Mouse (Mus musculus): ENCODE measurements around the gene Dpf1. TPM values are rescaled to one million over a fixed set of nuclear protein-coding genes. Genes with fewer than 3 reads are reported as not detected.
A peak's percentile ranks its signal among the peaks of the same experiment; 100 is the strongest.

Dpf1 gene
- polyA plus RNA-seq, 1 experiment from 2014 or later: 1.2 TPM

DNA sequence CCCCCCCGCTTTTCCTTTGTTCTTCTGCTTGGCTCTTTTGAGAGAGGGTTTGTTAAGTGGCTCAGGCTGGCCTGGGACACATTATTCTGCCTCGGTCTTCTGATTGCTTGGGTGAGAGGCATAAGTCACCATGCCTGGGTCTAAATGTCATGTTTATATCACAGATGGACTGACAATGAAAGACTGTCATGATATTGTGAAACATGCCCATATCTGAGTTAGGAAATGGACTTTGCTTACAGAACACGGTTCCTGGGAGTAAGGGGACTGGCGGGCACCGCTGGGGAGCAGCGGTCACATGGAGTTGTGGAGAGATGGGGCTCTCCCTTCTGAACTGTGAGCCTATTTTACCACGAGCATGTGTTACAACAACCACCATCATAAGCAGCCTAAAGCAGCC is 30.4 kb downstream of the Dpf1 start:
- no peak overlapping the region for H3K9ac ChIP-seq (ENCODE audit: low read depth, low read length)
- no peaks in the 10 kb centered on the region; the same call in 1 of the 2 replicates for H3K36me3 ChIP-seq (ENCODE audit: control insufficient read depth, insufficient read depth)
- H3K9me3 ChIP-seq (replicated peaks; ENCODE audit: control insufficient read depth, low read length): no peaks in the 10 kb centered on the region
- peak overlapping the region; percentile 38 for H3K27ac ChIP-seq (ENCODE audit: low read length)
- H3K4me3 ChIP-seq (ENCODE audit: low read depth, low read length): no peak overlapping the region
- ATAC-seq (ENCODE audit: low read depth): peak; percentile 35
- H3K27me3 ChIP-seq (ENCODE audit: control insufficient read depth, insufficient read depth, low read depth, low read length): no peaks in the 10 kb centered on the region
- peaks cover 43% of the 10 kb centered on the region for H3K4me1 ChIP-seq (ENCODE audit: control insufficient read depth, low read depth, low read length)
- no peak overlapping the region for H3K4me2 ChIP-seq (ENCODE audit: low read depth, low read length)
- WGBS (ENCODE audit: insufficient replicate concordance): 59% methylated on average over 6 of the region's 7 CpGs

DNA sequence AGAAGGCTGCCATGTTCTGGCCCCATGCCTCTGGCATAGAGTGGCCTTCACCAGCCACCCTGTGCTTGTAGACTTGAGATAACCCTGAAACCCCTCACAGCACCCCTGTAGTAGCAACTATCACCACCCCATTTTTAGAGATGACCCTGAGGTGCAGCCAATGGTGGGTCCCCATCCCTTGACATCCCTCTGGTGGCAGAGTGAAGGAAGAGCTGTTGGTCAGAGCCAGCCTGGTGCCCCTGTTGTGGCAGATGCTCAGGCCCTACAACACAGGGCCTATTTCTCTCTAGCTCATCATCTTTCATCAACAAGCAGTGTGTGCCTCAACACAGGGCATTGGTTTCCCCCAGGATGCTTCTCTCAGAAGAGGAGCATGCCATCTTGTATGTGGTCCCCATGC is 31.5 kb downstream of the Dpf1 start:
- Histone ChIP-seq H3K4me1 (ENCODE audit: control insufficient read depth, low read depth, low read length) (peaks cover 54% of the 10 kb centered on the region), H3K27me3 (ENCODE audit: control insufficient read depth, insufficient read depth, low read depth, low read length) (no peaks in the 10 kb centered on the region), H3K4me3 (ENCODE audit: low read depth, low read length) (no peak overlapping the region), H3K27ac (ENCODE audit: low read length) (no peak overlapping the region), H3K4me2 (ENCODE audit: low read depth, low read length) (no peak overlapping the region), H3K9me3 (replicated peaks; ENCODE audit: control insufficient read depth, low read length) (no peaks in the 10 kb centered on the region), H3K36me3 (ENCODE audit: control insufficient read depth, insufficient read depth) (no peaks in the 10 kb centered on the region; the same call in 1 of the 2 replicates), H3K9ac (ENCODE audit: low read depth, low read length) (no peak overlapping the region)
- no peak for ATAC-seq (ENCODE audit: low read depth)

DNA sequence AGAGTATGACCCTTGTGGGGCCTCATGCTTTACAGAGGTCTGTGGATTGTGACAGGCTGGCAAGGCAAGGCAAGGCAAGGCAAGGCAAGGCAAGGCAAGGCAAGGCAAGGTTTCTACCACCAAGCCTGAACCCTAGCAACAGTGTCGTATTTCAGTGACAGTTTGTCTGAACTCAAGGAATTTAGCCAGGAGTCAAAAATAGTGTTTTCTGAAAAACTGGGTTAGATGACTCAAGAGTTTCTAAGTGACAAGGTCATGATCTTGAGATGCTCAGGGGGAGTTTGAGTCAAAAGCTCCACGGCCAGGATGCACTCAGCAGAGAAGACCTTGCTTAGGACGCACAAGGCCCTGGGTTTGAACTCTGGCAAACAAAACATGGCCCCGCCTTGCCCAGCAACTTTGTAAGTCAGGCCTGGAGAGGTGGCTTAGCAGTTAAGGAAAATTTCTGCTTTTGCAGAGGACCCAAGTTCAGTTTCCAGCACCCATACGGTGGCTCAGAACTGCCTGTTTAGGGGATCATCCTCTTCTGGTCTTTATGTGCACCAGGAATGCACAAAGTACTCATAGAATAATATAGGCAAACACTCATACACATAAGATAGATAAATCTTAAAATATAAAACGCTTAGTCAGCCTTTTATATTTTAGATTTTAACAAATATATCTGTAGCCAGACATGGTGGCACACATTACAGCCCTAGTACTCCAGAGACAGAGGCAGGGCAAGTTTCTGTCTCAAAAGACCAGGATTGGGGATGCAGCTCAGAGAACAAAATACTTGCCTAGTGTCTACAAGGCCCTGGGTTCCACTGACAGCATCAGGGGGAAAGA is 32.3 kb downstream of the Dpf1 start:
- Histone ChIP-seq H3K27ac (ENCODE audit: low read length) (no peak overlapping the region), H3K4me3 (ENCODE audit: low read depth, low read length) (no peak overlapping the region), H3K9ac (ENCODE audit: low read depth, low read length) (no peak overlapping the region)

DNA sequence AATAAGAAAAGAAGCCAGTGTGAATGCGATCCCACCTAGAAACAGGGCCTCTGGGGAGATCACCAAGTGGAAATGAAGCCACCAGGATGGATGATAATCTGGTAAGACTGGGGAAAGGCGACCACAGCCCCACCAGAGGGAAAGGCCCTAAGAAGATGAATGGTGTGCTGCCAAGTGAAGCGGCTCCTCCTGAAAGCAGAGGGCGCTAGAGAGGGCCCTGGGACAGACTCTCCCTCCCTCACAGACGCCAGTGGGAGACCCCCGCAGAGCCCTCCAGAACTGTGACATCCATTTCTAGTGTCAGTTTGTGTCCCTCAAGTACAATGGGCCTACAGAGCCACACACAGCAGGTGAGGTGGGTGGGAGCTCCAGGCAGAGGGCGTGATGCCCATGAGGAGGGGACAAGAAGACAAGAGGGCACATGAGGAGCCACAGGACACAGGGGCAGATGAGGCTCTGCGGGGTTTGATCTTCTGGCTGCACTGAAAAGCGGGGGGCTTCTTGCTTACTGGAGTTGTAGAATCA is 33.1 kb downstream of the Dpf1 start:
- Histone ChIP-seq H3K36me3 (ENCODE audit: control insufficient read depth, insufficient read depth) (no peaks in the 10 kb centered on the region), H3K4me1 (ENCODE audit: control insufficient read depth, low read depth, low read length) (peaks cover 70% of the 10 kb centered on the region), H3K4me3 (ENCODE audit: low read depth, low read length) (no peak overlapping the region), H3K9ac (ENCODE audit: low read depth, low read length) (no peak overlapping the region), H3K27me3 (ENCODE audit: control insufficient read depth, insufficient read depth, low read depth, low read length) (no peaks in the 10 kb centered on the region), H3K4me2 (ENCODE audit: low read depth, low read length) (no peak overlapping the region), H3K27ac (ENCODE audit: low read length) (no peak overlapping the region), H3K9me3 (replicated peaks; ENCODE audit: control insufficient read depth, low read length) (no peaks in the 10 kb centered on the region)
- ATAC-seq (ENCODE audit: low read depth): no peak
- WGBS (ENCODE audit: insufficient replicate concordance): 57% methylated on average over 9 of the region's 9 CpGs

More for the DNA sequence above, 32.3 kb downstream of the Dpf1 start:
- no peaks in the 10 kb centered on the region for H3K9me3 ChIP-seq (replicated peaks; ENCODE audit: control insufficient read depth, low read length)
- ATAC-seq (ENCODE audit: low read depth): no peak
- H3K4me1 ChIP-seq (ENCODE audit: control insufficient read depth, low read depth, low read length): peaks cover 62% of the 10 kb centered on the region
- no peaks in the 10 kb centered on the region for H3K36me3 ChIP-seq (ENCODE audit: control insufficient read depth, insufficient read depth)
- 66% methylated on average over 6 of the region's 6 CpGs for WGBS (ENCODE audit: insufficient replicate concordance)
- H3K4me2 ChIP-seq (ENCODE audit: low read depth, low read length): no peak overlapping the region
- no peaks in the 10 kb centered on the region for H3K27me3 ChIP-seq (ENCODE audit: control insufficient read depth, insufficient read depth, low read depth, low read length)

DNA sequence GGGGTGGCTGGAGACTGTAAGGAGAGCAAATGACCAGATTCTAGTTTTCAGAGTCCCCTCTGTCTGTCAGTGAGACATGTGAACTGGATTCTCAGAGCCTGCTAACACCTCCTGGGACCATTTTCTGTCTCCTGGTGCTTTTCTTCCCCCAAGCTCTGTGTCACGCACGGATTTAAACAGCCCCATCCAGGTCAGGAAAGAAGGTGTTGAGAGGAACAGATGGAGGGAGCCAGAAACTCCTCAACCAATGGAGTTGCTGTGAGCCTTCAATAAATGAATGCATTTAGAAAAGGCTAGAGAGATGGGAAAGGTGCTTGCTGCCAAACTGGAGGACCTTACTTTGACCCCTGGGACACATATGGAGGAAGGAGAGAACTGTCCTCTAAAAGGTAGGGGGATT is 34.0 kb downstream of the Dpf1 start:
- Histone ChIP-seq H3K4me2 (ENCODE audit: low read depth, low read length) (0 out of 2 replicates have a peak overlapping the region, but pooled peaks have one; percentile 56), H3K27ac (ENCODE audit: low read length) (peak overlapping the region; percentile 87)

DNA sequence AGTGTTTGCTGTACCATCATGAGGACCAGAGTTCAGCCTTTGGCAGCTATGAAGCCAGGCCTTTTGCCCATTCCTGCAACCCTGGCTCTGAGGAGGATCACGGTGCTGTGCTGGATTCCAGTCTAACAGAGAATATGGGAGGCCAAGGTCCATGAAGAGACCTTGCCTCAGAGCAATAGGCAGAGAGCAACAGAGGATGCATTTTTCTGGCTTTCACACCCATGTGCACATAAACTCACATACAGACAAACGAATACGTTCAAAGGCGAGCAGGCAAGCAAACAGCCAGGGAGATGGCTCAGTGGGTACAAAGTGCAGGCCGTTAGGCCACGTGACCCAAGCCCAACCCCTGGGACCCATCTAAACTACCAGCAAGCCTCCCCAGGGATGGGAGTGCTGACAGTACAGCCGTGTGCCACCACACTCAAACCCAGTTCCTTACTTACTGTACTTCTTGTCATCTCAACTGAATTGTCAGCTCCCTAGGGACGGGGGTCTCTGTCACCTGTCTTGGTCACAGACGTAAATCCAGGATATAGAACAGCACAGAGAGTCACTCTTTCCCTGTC is 34.7 kb downstream of the Dpf1 start:
- peak overlapping the region; percentile 27 for H3K4me3 ChIP-seq (ENCODE audit: low read depth, low read length)
- H3K27ac ChIP-seq (ENCODE audit: low read length): peak overlapping the region; percentile 87
- peak; percentile 73 for ATAC-seq (ENCODE audit: low read depth)
- no peaks in the 10 kb centered on the region for H3K27me3 ChIP-seq (ENCODE audit: control insufficient read depth, insufficient read depth, low read depth, low read length)
- peak overlapping the region; percentile 56 for H3K9ac ChIP-seq (ENCODE audit: low read depth, low read length)
- 19% methylated on average over 9 of the region's 9 CpGs for WGBS (ENCODE audit: insufficient replicate concordance)
- H3K4me1 ChIP-seq (ENCODE audit: control insufficient read depth, low read depth, low read length): peaks cover 82% of the 10 kb centered on the region
- no peaks in the 10 kb centered on the region for H3K9me3 ChIP-seq (replicated peaks; ENCODE audit: control insufficient read depth, low read length)
- H3K4me2 ChIP-seq (ENCODE audit: low read depth, low read length): peak overlapping the region; percentile 56
- H3K36me3 ChIP-seq (ENCODE audit: control insufficient read depth, insufficient read depth): no peaks in the 10 kb centered on the region

More for the DNA sequence above, 34.0 kb downstream of the Dpf1 start:
- no peaks in the 10 kb centered on the region for H3K36me3 ChIP-seq (ENCODE audit: control insufficient read depth, insufficient read depth)
- H3K4me1 ChIP-seq (ENCODE audit: control insufficient read depth, low read depth, low read length): peaks cover 79% of the 10 kb centered on the region
- no peak overlapping the region for H3K9ac ChIP-seq (ENCODE audit: low read depth, low read length)
- H3K4me3 ChIP-seq (ENCODE audit: low read depth, low read length): no peak overlapping the region
- H3K9me3 ChIP-seq (replicated peaks; ENCODE audit: control insufficient read depth, low read length): no peaks in the 10 kb centered on the region
- H3K27me3 ChIP-seq (ENCODE audit: control insufficient read depth, insufficient read depth, low read depth, low read length): no peaks in the 10 kb centered on the region
- ATAC-seq (ENCODE audit: low read depth): no peak
- WGBS (ENCODE audit: insufficient replicate concordance): 84% methylated on average over 2 of the region's 2 CpGs

DNA sequence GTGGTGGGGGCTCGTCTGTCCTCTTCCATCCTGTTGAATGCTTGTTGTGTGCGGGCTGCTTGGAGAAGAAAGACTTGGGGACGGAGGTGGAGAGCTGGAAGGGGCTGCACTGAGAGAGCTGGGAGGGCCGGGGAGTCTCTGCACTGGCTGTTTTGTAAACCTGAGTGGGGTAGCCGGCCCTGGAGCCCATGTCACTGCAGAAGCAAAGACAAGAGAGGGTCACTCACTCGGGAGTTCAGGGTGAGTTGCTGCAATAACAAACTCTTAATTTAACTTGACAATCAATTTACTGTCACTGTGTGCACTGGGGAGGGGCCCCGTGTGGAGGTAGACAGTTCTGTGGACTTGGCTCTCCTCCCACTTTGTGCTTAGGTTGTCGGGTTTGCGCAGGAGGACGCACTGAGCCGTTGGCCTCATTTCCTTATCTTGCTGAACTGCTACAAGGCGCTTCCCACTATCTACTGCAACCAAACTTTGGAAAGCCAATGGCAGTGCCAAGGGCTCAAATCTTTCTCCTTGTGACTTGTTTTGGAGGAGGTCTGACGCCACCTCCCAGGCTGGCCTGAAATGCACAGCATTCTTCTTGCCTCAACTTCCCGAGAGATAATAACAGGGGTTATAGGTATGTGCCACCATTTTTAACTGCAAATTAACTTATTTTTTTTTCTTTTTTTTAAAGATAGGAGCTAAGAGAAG is 35.4 kb downstream of the Dpf1 start:
- Histone ChIP-seq H3K27ac (ENCODE audit: low read length) (peak overlapping the region; percentile 87), H3K4me1 (ENCODE audit: control insufficient read depth, low read depth, low read length) (peaks cover 78% of the 10 kb centered on the region), H3K27me3 (ENCODE audit: control insufficient read depth, insufficient read depth, low read depth, low read length) (no peaks in the 10 kb centered on the region), H3K9me3 (replicated peaks; ENCODE audit: control insufficient read depth, low read length) (no peaks in the 10 kb centered on the region), H3K4me2 (ENCODE audit: low read depth, low read length) (peak overlapping the region; percentile 56), H3K9ac (ENCODE audit: low read depth, low read length) (peak overlapping the region; percentile 56), H3K4me3 (ENCODE audit: low read depth, low read length) (peak overlapping the region; percentile 27), H3K36me3 (ENCODE audit: control insufficient read depth, insufficient read depth) (no peaks in the 10 kb centered on the region)
- ATAC-seq (ENCODE audit: low read depth): peak; percentile 85
- 15% methylated on average over 14 of the region's 14 CpGs for WGBS (ENCODE audit: insufficient replicate concordance)

DNA sequence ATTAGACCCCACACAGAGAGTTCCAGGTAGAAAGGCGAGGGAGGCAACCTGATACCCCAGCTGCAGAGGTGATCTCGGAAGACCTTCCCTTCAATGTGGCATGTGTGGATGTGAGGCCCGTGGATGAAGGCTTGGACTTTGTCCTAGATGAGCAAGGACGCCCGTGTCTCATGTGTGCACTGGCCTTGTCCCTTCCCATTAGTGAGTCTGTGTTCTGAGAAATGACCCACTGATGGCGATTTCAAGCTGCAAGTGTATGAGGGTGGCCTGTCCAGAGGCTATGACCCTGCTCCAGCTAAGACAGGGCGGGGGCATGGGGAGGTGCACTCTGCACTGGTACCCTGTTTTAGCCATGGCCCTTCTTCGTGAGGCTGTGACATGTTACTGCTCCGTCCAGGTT is 36.5 kb downstream of the Dpf1 start:
- Histone ChIP-seq H3K27me3 (ENCODE audit: control insufficient read depth, insufficient read depth, low read depth, low read length) (no peaks in the 10 kb centered on the region), H3K4me2 (ENCODE audit: low read depth, low read length) (no peak overlapping the region), H3K4me3 (ENCODE audit: low read depth, low read length) (no peak overlapping the region), H3K9ac (ENCODE audit: low read depth, low read length) (no peak overlapping the region), H3K27ac (ENCODE audit: low read length) (peak overlapping the region; percentile 87), H3K4me1 (ENCODE audit: control insufficient read depth, low read depth, low read length) (peaks cover 68% of the 10 kb centered on the region), H3K9me3 (replicated peaks; ENCODE audit: control insufficient read depth, low read length) (no peaks in the 10 kb centered on the region), H3K36me3 (ENCODE audit: control insufficient read depth, insufficient read depth) (no peaks in the 10 kb centered on the region)
- WGBS (ENCODE audit: insufficient replicate concordance): 77% methylated on average over 9 of the region's 9 CpGs
- ATAC-seq (ENCODE audit: low read depth): no peak

All from liver, embryonic 16.5 days (tissue).